Mouse (Mus musculus) retina, embryonic 14.5 days (tissue): ENCODE measurements around the gene Sowahd.
"Not testable (repeated sequence)": the region's sequence is repeated elsewhere in the genome, so short reads cannot be mapped to it uniquely, and the experiment has no call there.

Experiments used
- DNase-seq: peaks from one replicate; pipeline ENCODE4 v3.0.0-alpha.2; 2015; ENCODE audit warnings: low spot score

Gene Sowahd

GRCm38 (mm10) chrX:37048066-37048889, at the start of gene Sowahd:
TSS of gene Sowahd (plus strand) at chrX:37048845.
- DNase-seq, result no peak

GRCm38 (mm10) chrX:37013870-37014269, 34.8 kb upstream of the Sowahd start:
- no peak for DNase-seq

- DNase-seq, result no peak
These were observed 30.4 kb upstream of the Sowahd start for GRCm38 (mm10) chrX:37018150-37018654.

- peak; percentile 13 for DNase-seq
These were observed 29.6 kb upstream of the Sowahd start for GRCm38 (mm10) chrX:37019045-37019444.

GRCm38 (mm10) chrX:37022690-37023089, 26.0 kb upstream of the Sowahd start:
- DNase-seq, result peak; percentile 74

- no peak for DNase-seq
These were observed 24.9 kb upstream of the Sowahd start for GRCm38 (mm10) chrX:37023652-37024309.

- DNase-seq, result no peak
These were observed 20.3 kb upstream of the Sowahd start for GRCm38 (mm10) chrX:37028378-37028777.

GRCm38 (mm10) chrX:37042726-37043125, 5.9 kb upstream of the Sowahd start:
- DNase-seq, result peak; percentile 71

- DNase-seq, result no peak
These were observed 512 bp downstream of the Sowahd start for GRCm38 (mm10) chrX:37048890-37049823.

GRCm38 (mm10) chrX:37063902-37064301, 15.3 kb downstream of the Sowahd start:
- DNase-seq, result no peak

- no peak for DNase-seq
These were observed 18.7 kb downstream of the Sowahd start for GRCm38 (mm10) chrX:37067299-37067698.

- DNase-seq, result no peak
These were observed 20.1 kb downstream of the Sowahd start for GRCm38 (mm10) chrX:37068766-37069165.

- peak; percentile 80 for DNase-seq
These were observed 25.7 kb downstream of the Sowahd start for GRCm38 (mm10) chrX:37074262-37074892.

- DNase-seq, result no peak
These were observed 28.0 kb downstream of the Sowahd start for GRCm38 (mm10) chrX:37076651-37077050.

- DNase-seq, result not testable (repeated sequence)
These were observed 31.7 kb downstream of the Sowahd start for GRCm38 (mm10) chrX:37080345-37080744.

GRCm38 (mm10) chrX:37081194-37081593, 32.5 kb downstream of the Sowahd start:
- DNase-seq, result no peak

- DNase-seq, result no peak
These were observed 35.8 kb downstream of the Sowahd start for GRCm38 (mm10) chrX:37084318-37084926.

- DNase-seq, result peak; percentile 87
These were observed 36.4 kb downstream of the Sowahd start, which contains the start of gene Rpl39 for GRCm38 (mm10) chrX:37084927-37085660. TSS of gene Rpl39 (minus strand) at chrX:37085402.

- no peak for DNase-seq
These were observed 37.0 kb downstream of the Sowahd start for GRCm38 (mm10) chrX:37085665-37086064.

GRCm38 (mm10) chrX:37088778-37089177, 40.1 kb downstream of the Sowahd start:
- DNase-seq, result no peak
